Mouse (Mus musculus): ENCODE measurements at regions not wholly inside any gene's neighbourhood (a gene's known extent, or its start where the extent isn't known, plus 50 kb on each side); places are given as distances from the start of the nearest gene placed in this dataset.

DNA sequence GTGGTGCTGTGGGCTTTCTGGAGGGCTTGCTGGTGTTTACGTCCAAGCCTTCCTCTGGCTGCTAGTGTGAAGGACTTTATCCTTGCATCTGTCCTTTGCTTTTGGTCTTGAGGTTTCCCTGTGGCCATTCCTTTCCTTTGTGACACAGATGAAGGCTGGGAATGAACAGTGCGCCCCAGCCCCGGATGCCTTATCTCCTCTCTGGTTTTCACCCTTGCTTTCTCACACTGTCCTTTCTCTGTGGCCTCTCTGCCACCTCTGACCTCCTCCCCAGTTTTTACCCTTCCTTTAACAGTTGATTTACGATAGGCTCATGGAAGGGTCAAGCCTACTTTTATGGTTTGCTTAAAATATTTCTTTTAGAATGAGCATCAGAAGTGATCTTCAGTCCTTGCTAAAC lies 53.2 kb downstream of the Gas1 start:
- DNase-seq (ENCODE audit: low read depth, low spot score): no peak

DNA sequence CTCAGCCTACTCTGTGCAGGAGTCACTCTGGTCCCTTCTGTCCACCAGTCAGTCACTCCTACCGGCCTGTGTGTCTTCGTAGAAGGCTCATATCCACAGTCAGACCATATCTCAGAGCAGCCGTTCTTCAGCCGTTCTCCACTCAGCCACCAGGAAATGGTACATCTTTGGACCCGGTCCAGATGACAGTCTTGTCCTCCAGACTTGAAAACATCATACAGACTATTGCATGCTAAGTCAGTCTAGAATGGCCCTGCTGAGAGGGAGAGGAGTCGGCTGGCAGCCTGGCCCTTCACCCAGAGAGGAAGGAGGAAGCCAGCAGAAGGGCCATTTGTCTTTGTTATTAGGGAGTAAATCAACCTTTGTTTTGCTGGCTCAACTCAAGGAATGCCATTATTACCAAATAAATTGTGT lies 54.0 kb downstream of the Gas1 start:
- no peak for DNase-seq (ENCODE audit: low read depth, low spot score)

GRCm38 (mm10) chr13:60122341-60123173 lies 54.6 kb downstream of the Gas1 start:
- no peak for DNase-seq (ENCODE audit: low read depth, low spot score)

GRCm38 (mm10) chr13:60111465-60111864 lies 65.7 kb downstream of the Gas1 start:
- DNase-seq (ENCODE audit: low read depth, low spot score): no peak

- no peak for DNase-seq (ENCODE audit: low read depth, low spot score)
These were observed 66.9 kb downstream of the Gas1 start for GRCm38 (mm10) chr13:60110079-60110846.

GRCm38 (mm10) chr13:60105286-60105685 lies 71.9 kb downstream of the Gas1 start:
- no peak for DNase-seq (ENCODE audit: low read depth, low spot score)

GRCm38 (mm10) chr13:60101651-60102050 lies 75.5 kb downstream of the Gas1 start:
- DNase-seq (ENCODE audit: low read depth, low spot score): no peak

DNA sequence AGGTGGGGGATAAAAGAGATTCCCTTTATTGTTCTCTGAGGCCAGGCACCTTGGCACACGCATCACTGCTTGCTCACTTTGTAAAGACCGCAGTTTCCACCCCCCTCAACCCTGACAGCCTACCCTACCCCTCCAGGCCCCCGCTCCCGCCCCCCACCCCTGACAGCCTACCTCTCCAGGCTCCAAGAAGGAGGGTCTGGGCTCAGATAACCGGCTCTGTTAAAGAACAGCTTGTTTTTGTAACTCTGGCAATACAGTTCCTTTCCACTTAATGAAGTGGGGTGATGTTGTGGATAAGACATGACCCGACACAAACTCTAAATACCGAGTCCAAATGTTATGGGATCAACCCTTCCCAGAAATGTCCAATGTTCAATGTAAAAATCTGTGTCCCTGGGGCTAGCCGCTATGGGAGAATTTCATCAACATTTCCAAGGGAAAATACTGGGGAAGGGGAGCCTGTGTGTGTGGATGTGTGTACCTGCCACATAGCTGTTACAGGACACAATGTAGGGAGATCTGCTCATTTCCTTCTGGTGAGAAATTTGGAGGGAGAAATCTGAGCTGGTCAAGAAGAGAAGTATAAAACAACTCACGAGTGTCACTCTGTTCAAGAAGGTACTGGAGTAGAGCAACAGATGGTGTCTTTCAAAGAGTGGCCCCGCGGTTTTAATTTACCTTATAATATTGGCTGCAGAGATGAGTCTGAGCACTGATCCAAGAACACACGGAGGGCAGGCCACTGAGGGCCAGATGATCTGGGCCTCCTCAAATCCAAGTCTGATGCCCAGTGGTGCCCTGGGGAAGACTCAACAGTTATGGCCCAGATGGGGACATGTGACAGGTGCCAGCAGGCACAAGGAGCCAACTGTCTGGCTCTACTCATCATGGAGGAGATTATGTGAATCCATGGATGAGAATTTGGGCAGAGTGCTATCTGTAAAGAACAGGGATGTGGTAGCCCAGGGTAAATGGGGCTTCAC lies 76.7 kb downstream of the Gas1 start:
- DNase-seq (ENCODE audit: low read depth, low spot score): no peak

DNA sequence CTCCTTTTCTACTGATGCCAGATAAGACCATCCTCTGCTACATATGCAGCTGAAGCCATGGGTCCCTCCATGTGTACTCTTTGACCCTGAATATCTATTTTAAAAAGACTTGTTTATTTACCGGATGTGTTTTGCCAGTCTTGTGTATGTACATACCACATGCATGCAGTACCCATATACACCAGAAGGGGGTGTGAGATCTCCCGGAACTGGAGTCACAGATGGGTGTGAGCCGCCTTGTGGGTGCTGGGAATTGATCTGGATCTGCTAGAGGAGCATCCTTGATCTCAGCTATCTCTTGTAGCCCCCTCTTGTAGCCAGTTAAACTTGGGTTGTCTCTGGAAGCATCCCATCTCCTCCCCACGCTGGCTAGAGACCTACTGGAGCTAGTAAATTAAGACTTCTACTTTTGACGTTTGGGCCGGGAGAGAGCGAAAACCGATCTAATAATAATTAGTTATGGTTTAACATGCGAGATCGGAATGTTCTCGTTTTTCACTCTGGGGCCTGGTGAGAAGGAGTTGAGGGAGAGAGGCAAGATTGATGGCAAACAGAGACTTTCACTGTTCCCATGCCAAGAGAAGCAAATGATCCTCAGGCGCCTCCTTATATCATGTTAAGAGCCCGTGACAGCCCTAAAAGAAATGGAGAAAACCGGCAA lies 77.6 kb downstream of the Gas1 start:
- DNase-seq (ENCODE audit: low read depth, low spot score): no peak

- no peak for DNase-seq (ENCODE audit: low read depth, low spot score)
These were observed 78.8 kb downstream of the Gas1 start for GRCm38 (mm10) chr13:60098394-60098793.

- no peak for DNase-seq (ENCODE audit: low read depth, low spot score)
These were observed 79.4 kb downstream of the Gas1 start for GRCm38 (mm10) chr13:60097776-60098175.

DNA sequence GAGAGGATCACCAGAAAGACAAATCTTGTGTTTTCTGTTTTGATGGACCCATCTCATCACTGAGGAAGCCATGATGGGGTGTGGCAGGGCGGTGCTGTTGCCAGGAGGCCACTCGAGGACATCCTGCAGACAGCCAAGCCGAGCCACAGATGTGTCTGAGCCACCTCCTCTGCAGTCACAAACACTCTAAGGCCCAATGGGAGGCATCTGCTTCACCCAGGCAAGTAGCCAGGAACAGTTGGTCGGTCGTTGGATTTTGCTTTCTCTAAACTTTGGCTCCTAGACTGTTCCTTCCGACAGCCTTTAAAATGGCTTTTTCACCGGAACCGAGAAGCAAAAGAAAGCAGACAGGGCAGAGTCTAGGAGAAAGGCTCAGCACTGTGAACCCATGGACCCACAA lies 90.5 kb downstream of the Gas1 start:
- no peak for DNase-seq (ENCODE audit: low read depth, low spot score)

DNA sequence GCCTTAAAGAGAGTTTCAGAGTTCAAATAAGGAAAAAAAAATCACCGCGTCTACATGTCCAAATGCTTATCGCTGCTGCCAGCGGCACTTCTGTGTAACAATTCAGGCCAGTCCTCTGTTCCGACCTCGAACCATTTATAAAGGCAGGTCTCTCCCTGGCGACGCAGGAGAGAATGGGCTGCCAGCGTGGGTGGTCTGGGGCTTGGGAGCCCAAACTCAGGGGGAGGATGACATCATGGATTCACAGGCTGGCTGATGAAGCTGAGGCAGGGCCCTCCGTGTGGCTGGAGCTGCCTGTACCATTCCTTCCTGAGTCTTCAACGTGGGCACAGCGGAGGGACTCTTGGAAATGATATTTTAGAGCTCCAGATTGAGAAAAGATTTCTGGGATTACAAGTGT lies 92.2 kb downstream of the Gas1 start:
- no peak for DNase-seq (ENCODE audit: low read depth, low spot score)

DNA sequence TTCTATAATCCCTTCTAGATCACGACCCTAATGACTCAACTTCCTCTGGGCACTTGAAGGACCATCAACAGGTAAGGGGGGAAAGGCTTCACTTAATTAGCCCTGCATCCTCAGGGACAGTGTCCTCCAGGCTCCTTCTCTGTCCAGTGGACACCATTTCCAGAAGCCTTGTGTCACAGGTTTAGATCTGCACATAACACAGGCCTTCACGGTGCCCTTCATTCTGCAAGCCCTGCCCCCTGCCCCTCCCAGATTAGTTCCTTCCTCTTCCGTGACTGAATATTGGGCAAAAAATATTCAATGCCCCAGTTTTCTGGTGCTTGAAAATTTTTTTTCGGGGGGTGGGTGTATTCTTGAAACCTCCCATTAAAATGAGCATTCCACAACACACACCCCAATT lies 92.9 kb downstream of the Gas1 start:
- no peak for DNase-seq (ENCODE audit: low read depth, low spot score)

DNA sequence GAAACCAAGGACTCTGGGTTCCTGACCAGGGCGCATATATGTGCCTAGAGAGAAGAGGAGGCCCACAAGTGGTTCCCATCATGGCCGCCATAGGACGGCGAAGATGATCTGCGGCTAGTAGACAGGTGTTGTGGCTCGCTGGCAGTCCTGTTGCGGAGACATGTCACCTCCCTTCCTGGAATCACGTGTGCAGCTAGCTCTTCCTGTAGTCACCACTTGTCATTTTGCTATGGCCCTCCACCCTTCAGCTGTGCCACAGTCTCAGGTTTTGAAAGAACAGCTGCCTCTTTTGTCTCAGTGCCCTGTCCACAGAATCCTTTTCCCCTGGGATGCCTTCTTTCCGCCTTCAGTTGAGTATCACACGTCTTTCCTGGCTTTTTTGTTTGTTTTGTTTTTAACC lies 97.1 kb downstream of the Gas1 start:
- DNase-seq (ENCODE audit: low read depth, low spot score): no peak

DNA sequence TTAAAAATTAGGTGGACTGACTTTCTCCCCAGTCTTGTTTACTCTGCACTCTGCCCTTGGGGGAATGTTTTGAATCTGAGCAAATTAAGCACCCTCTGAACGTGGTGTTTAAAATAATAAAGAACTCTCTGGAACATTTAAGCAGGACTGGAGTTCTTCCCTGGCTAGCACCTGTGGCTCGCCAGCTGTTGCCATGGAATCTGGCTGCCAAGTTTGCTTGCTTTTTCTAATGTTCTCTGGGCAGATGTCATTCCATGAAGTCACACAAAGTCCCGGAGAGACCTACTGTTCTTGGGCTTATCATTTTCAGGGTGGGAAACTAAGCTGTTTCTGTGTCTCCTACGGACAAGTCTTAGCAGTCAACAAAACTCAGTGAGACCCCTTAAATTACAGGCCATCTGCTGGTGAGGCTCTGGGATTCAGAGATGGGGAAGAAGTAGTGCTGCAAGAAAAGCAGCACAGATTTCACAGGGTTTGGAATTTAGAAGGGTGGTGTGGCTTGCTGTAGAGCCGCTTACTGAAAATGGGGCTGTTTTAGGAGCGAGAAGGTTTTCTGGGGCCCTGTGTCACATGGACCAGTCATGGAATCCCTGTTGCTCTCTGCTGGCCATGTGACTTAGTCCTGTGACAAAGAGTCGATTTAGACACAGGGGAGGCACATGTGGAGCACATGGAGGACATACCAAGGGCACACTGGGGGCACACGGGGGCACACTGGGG lies 98.7 kb downstream of the Gas1 start:
- DNase-seq (ENCODE audit: low read depth, low spot score): no peak

- DNase-seq (ENCODE audit: low read depth, low spot score): no peak
These were observed 100.9 kb downstream of the Gas1 start for GRCm38 (mm10) chr13:60076147-60076800.

GRCm38 (mm10) chr13:60071595-60071994 lies 105.6 kb downstream of the Gas1 start:
- no peak for DNase-seq (ENCODE audit: low read depth, low spot score)

- no peak for DNase-seq (ENCODE audit: low read depth, low spot score)
These were observed 108.0 kb downstream of the Gas1 start for GRCm38 (mm10) chr13:60069196-60069595.

DNA sequence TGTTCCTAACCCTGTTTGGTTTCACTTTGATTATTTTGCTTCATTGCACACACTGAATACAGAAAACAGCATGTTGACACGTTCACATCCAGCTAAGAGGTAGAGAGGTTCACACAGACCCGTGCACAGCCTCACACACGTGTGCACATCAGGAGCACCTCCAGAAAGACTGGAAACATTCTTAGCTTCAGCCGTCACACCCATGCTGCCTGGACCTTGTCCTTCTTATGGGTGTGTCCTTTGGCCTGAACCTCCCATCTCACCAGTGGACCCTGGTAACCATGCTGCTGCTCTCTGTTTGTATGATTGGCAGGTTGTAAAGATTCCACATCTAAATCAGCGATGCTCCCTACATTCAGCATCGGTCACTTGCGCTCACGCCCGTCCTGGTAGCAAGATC lies 109.8 kb downstream of the Gas1 start:
- no peak for DNase-seq (ENCODE audit: low read depth, low spot score)
